Mouse (Mus musculus): ENCODE results near the gene Pbx1. TPM values are rescaled to one million over a fixed set of nuclear protein-coding genes. Genes with fewer than 3 reads are reported as not detected.

Gene Pbx1
- polyA plus RNA-seq, 1 experiment: 46.9 TPM

- WGBS: 87% methylated on average over 14 of the region's 14 CpGs
These were observed 124.5 kb downstream of the Pbx1 start for GRCm38 (mm10) chr1:168307275-168308182.

GRCm38 (mm10) chr1:168300505-168300904 lies 131.6 kb downstream of the Pbx1 start:
- TF ChIP-seq POLR2A (IDR thresholded peaks at IDR 0.05; ENCODE audit: low read depth, low read length): no peak
- no peak for TF ChIP-seq CTCF (conservative IDR thresholded peaks at IDR 0.05; ENCODE audit: insufficient read depth, insufficient read length, low read depth, low read length)
- Histone ChIP-seq H3K4me1 (ENCODE audit: control insufficient read depth, insufficient read depth, low read length) (0 out of 2 replicates have a peak, but pooled peaks cover 5% of the 10 kb centered on the region), H3K4me3 (ENCODE audit: insufficient read depth, low read depth, low read length) (no peak overlapping the region), H3K36me3 (ENCODE audit: control insufficient read depth, insufficient read depth, low read length) (no peaks in the 10 kb centered on the region), H3K27me3 (replicated peaks; ENCODE audit: control insufficient read depth, insufficient read depth, low read length) (no peaks in the 10 kb centered on the region), H3K27ac (ENCODE audit: insufficient read depth, low read depth, low read length) (no peak overlapping the region)
- no peak for DNase-seq
- WGBS: 72% methylated on average over 6 of the region's 6 CpGs

More at GRCm38 (mm10) chr1:168307275-168308182, 124.5 kb downstream of the Pbx1 start:
- Histone ChIP-seq H3K4me3 (ENCODE audit: insufficient read depth, low read depth, low read length) (no peak overlapping the region), H3K4me1 (ENCODE audit: control insufficient read depth, insufficient read depth, low read length) (0 out of 2 replicates have a peak, but pooled peaks cover 2% of the 10 kb centered on the region), H3K27ac (ENCODE audit: insufficient read depth, low read depth, low read length) (no peak overlapping the region), H3K36me3 (ENCODE audit: control insufficient read depth, insufficient read depth, low read length) (no peaks in the 10 kb centered on the region), H3K27me3 (replicated peaks; ENCODE audit: control insufficient read depth, insufficient read depth, low read length) (no peaks in the 10 kb centered on the region)
- TF ChIP-seq POLR2A (IDR thresholded peaks at IDR 0.05; ENCODE audit: low read depth, low read length) (no peak), CTCF (conservative IDR thresholded peaks at IDR 0.05; ENCODE audit: insufficient read depth, insufficient read length, low read depth, low read length) (no peak)
- no peak for DNase-seq

- TF ChIP-seq POLR2A (IDR thresholded peaks at IDR 0.05; ENCODE audit: low read depth, low read length): no peak
- no peak for TF ChIP-seq CTCF (conservative IDR thresholded peaks at IDR 0.05; ENCODE audit: insufficient read depth, insufficient read length, low read depth, low read length)
- 81% methylated on average over 12 of the region's 12 CpGs for WGBS
- no peaks in the 10 kb centered on the region for H3K27me3 ChIP-seq (replicated peaks; ENCODE audit: control insufficient read depth, insufficient read depth, low read length)
- no peak overlapping the region for H3K4me3 ChIP-seq (ENCODE audit: insufficient read depth, low read depth, low read length)
- no peak for DNase-seq
- H3K4me1 ChIP-seq (ENCODE audit: control insufficient read depth, insufficient read depth, low read length): 0 out of 2 replicates have a peak, but pooled peaks cover 5% of the 10 kb centered on the region
- no peaks in the 10 kb centered on the region for H3K36me3 ChIP-seq (ENCODE audit: control insufficient read depth, insufficient read depth, low read length)
- H3K27ac ChIP-seq (ENCODE audit: insufficient read depth, low read depth, low read length): no peak overlapping the region
These were observed 132.1 kb downstream of the Pbx1 start for GRCm38 (mm10) chr1:168299928-168300365.

GRCm38 (mm10) chr1:168299181-168299580 lies 132.9 kb downstream of the Pbx1 start:
- TF ChIP-seq CTCF (conservative IDR thresholded peaks at IDR 0.05; ENCODE audit: insufficient read depth, insufficient read length, low read depth, low read length) (no peak), POLR2A (IDR thresholded peaks at IDR 0.05; ENCODE audit: low read depth, low read length) (no peak)
- no peaks in the 10 kb centered on the region for H3K27me3 ChIP-seq (replicated peaks; ENCODE audit: control insufficient read depth, insufficient read depth, low read length)
- H3K27ac ChIP-seq (ENCODE audit: insufficient read depth, low read depth, low read length): no peak overlapping the region
- no peaks in the 10 kb centered on the region for H3K36me3 ChIP-seq (ENCODE audit: control insufficient read depth, insufficient read depth, low read length)
- no peak for DNase-seq
- 0 out of 2 replicates have a peak, but pooled peaks cover 5% of the 10 kb centered on the region for H3K4me1 ChIP-seq (ENCODE audit: control insufficient read depth, insufficient read depth, low read length)
- H3K4me3 ChIP-seq (ENCODE audit: insufficient read depth, low read depth, low read length): no peak overlapping the region
- 81% methylated on average over 8 of the region's 8 CpGs for WGBS

- 33% methylated on average over 2 of the region's 2 CpGs for WGBS
- peaks cover 7% of the 10 kb centered on the region for H3K4me1 ChIP-seq (ENCODE audit: control insufficient read depth, insufficient read depth, low read length)
- DNase-seq: no peak
- TF ChIP-seq CTCF (conservative IDR thresholded peaks at IDR 0.05; ENCODE audit: insufficient read depth, insufficient read length, low read depth, low read length) (no peak), POLR2A (IDR thresholded peaks at IDR 0.05; ENCODE audit: low read depth, low read length) (no peak)
- H3K4me3 ChIP-seq (ENCODE audit: insufficient read depth, low read depth, low read length): no peak overlapping the region
- H3K27ac ChIP-seq (ENCODE audit: insufficient read depth, low read depth, low read length): no peak overlapping the region
- no peaks in the 10 kb centered on the region for H3K27me3 ChIP-seq (replicated peaks; ENCODE audit: control insufficient read depth, insufficient read depth, low read length)
- H3K36me3 ChIP-seq (ENCODE audit: control insufficient read depth, insufficient read depth, low read length): no peaks in the 10 kb centered on the region
These were observed 135.8 kb downstream of the Pbx1 start for GRCm38 (mm10) chr1:168296290-168296689.

- Histone ChIP-seq H3K27me3 (replicated peaks; ENCODE audit: control insufficient read depth, insufficient read depth, low read length) (no peaks in the 10 kb centered on the region), H3K36me3 (ENCODE audit: control insufficient read depth, insufficient read depth, low read length) (no peaks in the 10 kb centered on the region), H3K4me1 (ENCODE audit: control insufficient read depth, insufficient read depth, low read length) (peaks cover 8% of the 10 kb centered on the region), H3K27ac (ENCODE audit: insufficient read depth, low read depth, low read length) (no peak overlapping the region), H3K4me3 (ENCODE audit: insufficient read depth, low read depth, low read length) (no peak overlapping the region)
- TF ChIP-seq CTCF (conservative IDR thresholded peaks at IDR 0.05; ENCODE audit: insufficient read depth, insufficient read length, low read depth, low read length) (no peak), POLR2A (IDR thresholded peaks at IDR 0.05; ENCODE audit: low read depth, low read length) (no peak)
- no peak for DNase-seq
- WGBS: 85% methylated on average over 4 of the region's 4 CpGs
These were observed 136.3 kb downstream of the Pbx1 start for GRCm38 (mm10) chr1:168295782-168296181.

- Histone ChIP-seq H3K36me3 (ENCODE audit: control insufficient read depth, insufficient read depth, low read length) (no peaks in the 10 kb centered on the region), H3K27me3 (replicated peaks; ENCODE audit: control insufficient read depth, insufficient read depth, low read length) (no peaks in the 10 kb centered on the region), H3K27ac (ENCODE audit: insufficient read depth, low read depth, low read length) (no peak overlapping the region), H3K4me3 (ENCODE audit: insufficient read depth, low read depth, low read length) (no peak overlapping the region), H3K4me1 (ENCODE audit: control insufficient read depth, insufficient read depth, low read length) (peaks cover 20% of the 10 kb centered on the region)
- TF ChIP-seq CTCF (conservative IDR thresholded peaks at IDR 0.05; ENCODE audit: insufficient read depth, insufficient read length, low read depth, low read length) (no peak), POLR2A (IDR thresholded peaks at IDR 0.05; ENCODE audit: low read depth, low read length) (no peak)
- 91% methylated on average over 1 of the region's 1 CpGs for WGBS
- DNase-seq: no peak
These were observed 138.4 kb downstream of the Pbx1 start for GRCm38 (mm10) chr1:168293673-168294072.
